Mouse (Mus musculus): Measurements from ENCODE around the gene Nr2f1. TPM values are rescaled to one million over a fixed set of nuclear protein-coding genes. Genes with fewer than 3 reads are reported as not detected.

The Nr2f1 gene
- polyA plus RNA-seq, 1 experiment, result not detected

GRCm38 (mm10) chr13:78208689-78209410 is 9.3 kb upstream of the Nr2f1 start:
- Histone ChIP-seq H3K4me3 (ENCODE audit: insufficient read depth, low read length) (no peak overlapping the region), H3K4me1 (ENCODE audit: control insufficient read depth, insufficient read depth, low read length) (no peaks in the 10 kb centered on the region)
- TF ChIP-seq POLR2A (IDR thresholded peaks at IDR 0.05; ENCODE audit: borderline replicate concordance, low read depth, low read length), result no peak
- TF ChIP-seq CTCF (IDR thresholded peaks at IDR 0.05; ENCODE audit: low read depth, low read length), result no peak

GRCm38 (mm10) chr13:78207796-78208645 is 8.5 kb upstream of the Nr2f1 start:
- Histone ChIP-seq H3K27ac (ENCODE audit: insufficient read depth, low read depth, low read length) (no peak overlapping the region), H3K4me3 (ENCODE audit: insufficient read depth, low read length) (no peak overlapping the region), H3K4me1 (ENCODE audit: control insufficient read depth, insufficient read depth, low read length) (no peaks in the 10 kb centered on the region)
- TF ChIP-seq CTCF (IDR thresholded peaks at IDR 0.05; ENCODE audit: low read depth, low read length) (no peak), POLR2A (IDR thresholded peaks at IDR 0.05; ENCODE audit: borderline replicate concordance, low read depth, low read length) (no peak)

More at GRCm38 (mm10) chr13:78208689-78209410, 9.3 kb upstream of the Nr2f1 start:
- H3K27ac ChIP-seq (ENCODE audit: insufficient read depth, low read depth, low read length), result no peak overlapping the region

GRCm38 (mm10) chr13:78206891-78207430 is 7.4 kb upstream of the Nr2f1 start:
- Histone ChIP-seq H3K4me3 (ENCODE audit: insufficient read depth, low read length) (no peak overlapping the region), H3K4me1 (ENCODE audit: control insufficient read depth, insufficient read depth, low read length) (no peaks in the 10 kb centered on the region), H3K27ac (ENCODE audit: insufficient read depth, low read depth, low read length) (no peak overlapping the region)
- TF ChIP-seq CTCF (IDR thresholded peaks at IDR 0.05; ENCODE audit: low read depth, low read length) (no peak), POLR2A (IDR thresholded peaks at IDR 0.05; ENCODE audit: borderline replicate concordance, low read depth, low read length) (no peak)

GRCm38 (mm10) chr13:78205426-78205825 is 5.9 kb upstream of the Nr2f1 start:
- peaks cover 3% of the 10 kb centered on the region; the same call in 1 of the 2 replicates for H3K4me1 ChIP-seq (ENCODE audit: control insufficient read depth, insufficient read depth, low read length)
- no peak overlapping the region for H3K4me3 ChIP-seq (ENCODE audit: insufficient read depth, low read length)
- no peak for TF ChIP-seq POLR2A (IDR thresholded peaks at IDR 0.05; ENCODE audit: borderline replicate concordance, low read depth, low read length)
- no peak for TF ChIP-seq CTCF (IDR thresholded peaks at IDR 0.05; ENCODE audit: low read depth, low read length)
- H3K27ac ChIP-seq (ENCODE audit: insufficient read depth, low read depth, low read length), result no peak overlapping the region

- peak overlapping the region; percentile 36 for H3K4me3 ChIP-seq (ENCODE audit: insufficient read depth, low read length)
- TF ChIP-seq POLR2A (IDR thresholded peaks at IDR 0.05; ENCODE audit: borderline replicate concordance, low read depth, low read length) (no peak), CTCF (IDR thresholded peaks at IDR 0.05; ENCODE audit: low read depth, low read length) (no peak)
- peaks cover 3% of the 10 kb centered on the region; the same call in 1 of the 2 replicates for H3K4me1 ChIP-seq (ENCODE audit: control insufficient read depth, insufficient read depth, low read length)
- no peak overlapping the region for H3K27ac ChIP-seq (ENCODE audit: insufficient read depth, low read depth, low read length)
Measured at GRCm38 (mm10) chr13:78203348-78204061, 3.9 kb upstream of the Nr2f1 start.

GRCm38 (mm10) chr13:78202574-78203347 is 3.2 kb upstream of the Nr2f1 start:
- no peak overlapping the region for H3K27ac ChIP-seq (ENCODE audit: insufficient read depth, low read depth, low read length)
- peaks cover 3% of the 10 kb centered on the region; the same call in 1 of the 2 replicates for H3K4me1 ChIP-seq (ENCODE audit: control insufficient read depth, insufficient read depth, low read length)
- TF ChIP-seq POLR2A (IDR thresholded peaks at IDR 0.05; ENCODE audit: borderline replicate concordance, low read depth, low read length), result no peak
- TF ChIP-seq CTCF (IDR thresholded peaks at IDR 0.05; ENCODE audit: low read depth, low read length), result no peak; the same call in 1 of the 2 replicates
- peak overlapping the region; percentile 36 for H3K4me3 ChIP-seq (ENCODE audit: insufficient read depth, low read length)

GRCm38 (mm10) chr13:78201871-78202565 is 2.5 kb upstream of the Nr2f1 start:
- peak overlapping the region; percentile 5; the same call in 1 of the 2 replicates for H3K4me3 ChIP-seq (ENCODE audit: insufficient read depth, low read length)
- peak; percentile 3; the same call in 1 of the 2 replicates for TF ChIP-seq CTCF (IDR thresholded peaks at IDR 0.05; ENCODE audit: low read depth, low read length)
- no peak for TF ChIP-seq POLR2A (IDR thresholded peaks at IDR 0.05; ENCODE audit: borderline replicate concordance, low read depth, low read length)
- no peak overlapping the region for H3K27ac ChIP-seq (ENCODE audit: insufficient read depth, low read depth, low read length)
- peaks cover 3% of the 10 kb centered on the region; the same call in 1 of the 2 replicates for H3K4me1 ChIP-seq (ENCODE audit: control insufficient read depth, insufficient read depth, low read length)

Measured in bone marrow macrophage, adult 2 months (primary cell).